Mouse (Mus musculus) B cell, adult 2 months (primary cell): Measurements from ENCODE around the gene Gpc4.

ENCODE experiments used
- DNase-seq, 2 experiments: peaks; one replicate each; pipeline ENCODE4 v3.0.0; 2022

The Gpc4 gene

GRCm38 (mm10) chrX:52145563-52145962 lies 19.5 kb downstream of the Gpc4 start:
- DNase-seq = no peak

GRCm38 (mm10) chrX:52144491-52144890 lies 20.6 kb downstream of the Gpc4 start:
- no peak for DNase-seq

GRCm38 (mm10) chrX:52140316-52140715 lies 24.7 kb downstream of the Gpc4 start:
- DNase-seq = no peak

- DNase-seq = no peak
Observed at GRCm38 (mm10) chrX:52138461-52139075, 26.5 kb downstream of the Gpc4 start.

- DNase-seq = no peak
Observed at GRCm38 (mm10) chrX:52138033-52138432, 27.0 kb downstream of the Gpc4 start.

GRCm38 (mm10) chrX:52136525-52136924 lies 28.5 kb downstream of the Gpc4 start:
- DNase-seq = no peak

GRCm38 (mm10) chrX:52129604-52130003 lies 35.4 kb downstream of the Gpc4 start:
- DNase-seq = no peak

- DNase-seq = no peak
Observed at GRCm38 (mm10) chrX:52128794-52129193, 36.3 kb downstream of the Gpc4 start.

GRCm38 (mm10) chrX:52113651-52114050 lies 51.4 kb downstream of the Gpc4 start:
- DNase-seq = no peak

- DNase-seq = no peak
Observed at GRCm38 (mm10) chrX:52109663-52110062, 55.4 kb downstream of the Gpc4 start.

GRCm38 (mm10) chrX:52108966-52109365 lies 56.1 kb downstream of the Gpc4 start:
- no peak for DNase-seq

GRCm38 (mm10) chrX:52103771-52104170 lies 61.3 kb downstream of the Gpc4 start:
- DNase-seq = no peak

- DNase-seq = no peak
Observed at GRCm38 (mm10) chrX:52101940-52102339, 63.1 kb downstream of the Gpc4 start.

GRCm38 (mm10) chrX:52101445-52101844 lies 63.6 kb downstream of the Gpc4 start:
- no peak for DNase-seq

- DNase-seq = no peak
Observed at GRCm38 (mm10) chrX:52087726-52088348, 77.2 kb downstream of the Gpc4 start.

GRCm38 (mm10) chrX:52086885-52087573 lies 78.0 kb downstream of the Gpc4 start:
- DNase-seq = no peak

- no peak for DNase-seq
Observed at GRCm38 (mm10) chrX:52083557-52083956, 81.5 kb downstream of the Gpc4 start.

GRCm38 (mm10) chrX:52072410-52072809 lies 92.6 kb downstream of the Gpc4 start:
- DNase-seq = no peak

- no peak for DNase-seq
Observed at GRCm38 (mm10) chrX:52053416-52053815, 111.6 kb downstream of the Gpc4 start.

GRCm38 (mm10) chrX:52052011-52052410 lies 113.0 kb downstream of the Gpc4 start:
- no peak for DNase-seq

- DNase-seq = no peak
Observed at GRCm38 (mm10) chrX:52050941-52051340, 114.1 kb downstream of the Gpc4 start.

GRCm38 (mm10) chrX:52039875-52040274 lies 125.2 kb downstream of the Gpc4 start:
- DNase-seq = no peak

GRCm38 (mm10) chrX:52030146-52030545 lies 134.9 kb downstream of the Gpc4 start:
- no peak for DNase-seq

GRCm38 (mm10) chrX:52017660-52018059 lies 147.4 kb downstream of the Gpc4 start:
- no peak for DNase-seq
